Mouse (Mus musculus): ENCODE data around the gene Olfr279. TPM values are rescaled to one million over a fixed set of nuclear protein-coding genes. Genes with fewer than 3 reads are reported as not detected.

Gene Olfr279
- polyA plus RNA-seq, 1 experiment from 2014 or later, result not detected

DNA sequence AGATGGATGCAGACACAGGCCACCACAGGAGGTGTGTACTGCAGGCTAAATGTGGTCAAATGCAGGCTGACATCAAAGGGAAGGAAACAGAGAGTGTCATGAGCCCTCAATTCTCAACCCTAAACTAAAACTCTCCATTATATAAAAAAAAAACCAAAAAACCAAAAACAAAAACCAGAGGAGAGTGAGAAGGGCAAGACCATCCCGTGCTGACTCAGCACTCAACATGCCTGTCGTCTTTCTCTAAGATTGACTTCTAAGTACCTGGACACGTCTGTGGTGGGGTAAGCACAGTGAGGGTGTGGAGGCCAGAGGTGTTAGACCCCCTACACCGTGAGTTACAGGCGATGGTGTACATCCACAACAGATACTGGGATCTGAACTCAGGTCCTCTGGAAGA is 54.6 kb downstream of the Olfr279 start:
- Histone ChIP-seq H3K9ac (ENCODE audit: low read length) (no peak overlapping the region), H3K9me3 (ENCODE audit: control insufficient read depth, low read length) (no peaks in the 10 kb centered on the region), H3K4me2 (ENCODE audit: low read depth, severe bottlenecking) (no peak overlapping the region), H3K27ac (replicated peaks; ENCODE audit: low read depth, low read length) (no peak overlapping the region), H3K4me3 (ENCODE audit: low read depth, low read length) (no peak overlapping the region), H3K36me3 (ENCODE audit: control insufficient read depth, insufficient read depth, low read length) (peaks cover 32% of the 10 kb centered on the region), H3K4me1 (ENCODE audit: control insufficient read depth, insufficient read depth, low read length) (no peaks in the 10 kb centered on the region), H3K27me3 (ENCODE audit: control insufficient read depth, insufficient read depth, low read length) (no peaks in the 10 kb centered on the region)
- DNase-seq (ENCODE audit: low spot score) (no peak), ATAC-seq (ENCODE audit: insufficient number of reproducible peaks, low FRiP score, low TSS enrichment, low read depth) (no peak)
- WGBS, result 91% methylated on average over 5 of the region's 5 CpGs

Small RNAs within 50 kb of the gene (microRNA-seq; reads per million reads assigned to microRNA genes)
- not detected for gene Mir1291

Other genes starting within 250 kb of the Olfr279 start
- gene H1fnt, start 235.1 kb upstream of the Olfr279 start, polyA plus RNA-seq (2014; fragmentation: Nextera tagmentation; extraction: Ambion mirVana), result not detected in 2 replicates
- 0.04 and 0.16 TPM in 2 replicates for gene Zfp641, start 196.2 kb upstream of the Olfr279 start, polyA plus RNA-seq (2014; fragmentation: Nextera tagmentation; extraction: Ambion mirVana)
- not detected in 2 replicates for gene Olfr285, start 175.0 kb upstream of the Olfr279 start, polyA plus RNA-seq (2014; fragmentation: Nextera tagmentation; extraction: Ambion mirVana)
- gene Olfr284, start 151.4 kb upstream of the Olfr279 start, polyA plus RNA-seq (2014; fragmentation: Nextera tagmentation; extraction: Ambion mirVana), result not detected in 2 replicates
- gene Olfr283, start 111.5 kb upstream of the Olfr279 start, polyA plus RNA-seq (2014; fragmentation: Nextera tagmentation; extraction: Ambion mirVana), result not detected in 2 replicates
- not detected in 2 replicates for gene Olfr282, start 61.2 kb upstream of the Olfr279 start, polyA plus RNA-seq (2014; fragmentation: Nextera tagmentation; extraction: Ambion mirVana)
- gene Olfr281, start 39.8 kb upstream of the Olfr279 start, polyA plus RNA-seq (2014; fragmentation: Nextera tagmentation; extraction: Ambion mirVana), result not detected in 2 replicates
- not detected in 2 replicates for gene OR5BS1P, start 22.5 kb upstream of the Olfr279 start, polyA plus RNA-seq (2014; fragmentation: Nextera tagmentation; extraction: Ambion mirVana)
- 0.34 TPM in 1 of 2 replicates, not detected in the other for gene Lalba, start 9.7 kb upstream of the Olfr279 start, polyA plus RNA-seq (2014; fragmentation: Nextera tagmentation; extraction: Ambion mirVana)
- 152 and 156 TPM in 2 replicates for gene Kansl2, start 41.9 kb downstream of the Olfr279 start, polyA plus RNA-seq (2014; fragmentation: Nextera tagmentation; extraction: Ambion mirVana)
- gene Ccnt1, start 78.5 kb downstream of the Olfr279 start, polyA plus RNA-seq (2014; fragmentation: Nextera tagmentation; extraction: Ambion mirVana), result 62.9 and 66.2 TPM in 2 replicates
- gene 4930415O20Rik, start 78.6 kb downstream of the Olfr279 start, polyA plus RNA-seq (2014; fragmentation: Nextera tagmentation; extraction: Ambion mirVana), result 0.29 TPM in 1 of 2 replicates, not detected in the other
- 16.2 and 18.9 TPM in 2 replicates for gene Adcy6, start 117.7 kb downstream of the Olfr279 start, polyA plus RNA-seq (2014; fragmentation: Nextera tagmentation; extraction: Ambion mirVana)
- gene Cacnb3, start 138.4 kb downstream of the Olfr279 start, polyA plus RNA-seq (2014; fragmentation: Nextera tagmentation; extraction: Ambion mirVana), result 23.4 and 25.1 TPM in 2 replicates
- gene Ddx23, start 170.5 kb downstream of the Olfr279 start, polyA plus RNA-seq (2014; fragmentation: Nextera tagmentation; extraction: Ambion mirVana), result 24.8 and 27.7 TPM in 2 replicates
- 0.29 and 0.37 TPM in 2 replicates for gene Rnd1, start 185.1 kb downstream of the Olfr279 start, polyA plus RNA-seq (2014; fragmentation: Nextera tagmentation; extraction: Ambion mirVana)
- 0.48 and 1.3 TPM in 2 replicates for gene Ccdc65, start 215.8 kb downstream of the Olfr279 start, polyA plus RNA-seq (2014; fragmentation: Nextera tagmentation; extraction: Ambion mirVana)
- gene Fkbp11, start 235.8 kb downstream of the Olfr279 start, polyA plus RNA-seq (2014; fragmentation: Nextera tagmentation; extraction: Ambion mirVana), result 24.3 and 25.7 TPM in 2 replicates

Measured in limb, embryonic 11.5 days (tissue).